Mouse (Mus musculus): Measurements from ENCODE around the gene Nudt8. TPM values are rescaled to one million over a fixed set of nuclear protein-coding genes. Genes with fewer than 3 reads are reported as not detected.

Gene Nudt8
- polyA plus RNA-seq, 1 experiment: 17.5 TPM

GRCm38 (mm10) chr19:4001752-4002151 is 1.4 kb downstream of the Nudt8 start:
- no peak for DNase-seq (ENCODE audit: low read depth)
- TF ChIP-seq CTCF (IDR thresholded peaks at IDR 0.05; ENCODE audit: borderline replicate concordance, extremely low read depth, insufficient read depth, insufficient read length): no peak
- TF ChIP-seq POLR2A (IDR thresholded peaks at IDR 0.05; ENCODE audit: borderline replicate concordance, extremely low read depth, insufficient read depth, insufficient read length, poor library complexity, severe bottlenecking): no peak

GRCm38 (mm10) chr19:4003112-4003511 is 2.7 kb downstream of the Nudt8 start, which contains the start of gene Doc2g:
Gene Doc2g, plus strand, starts transcription at chr19:4003313.
- TF ChIP-seq POLR2A (IDR thresholded peaks at IDR 0.05; ENCODE audit: borderline replicate concordance, extremely low read depth, insufficient read depth, insufficient read length, poor library complexity, severe bottlenecking) (no peak), CTCF (IDR thresholded peaks at IDR 0.05; ENCODE audit: borderline replicate concordance, extremely low read depth, insufficient read depth, insufficient read length) (no peak)
- no peak for DNase-seq (ENCODE audit: low read depth)

- no peak for TF ChIP-seq CTCF (IDR thresholded peaks at IDR 0.05; ENCODE audit: borderline replicate concordance, extremely low read depth, insufficient read depth, insufficient read length)
- no peak for TF ChIP-seq POLR2A (IDR thresholded peaks at IDR 0.05; ENCODE audit: borderline replicate concordance, extremely low read depth, insufficient read depth, insufficient read length, poor library complexity, severe bottlenecking)
These were observed 3.3 kb downstream of the Nudt8 start for GRCm38 (mm10) chr19:4003641-4004040.

DNA sequence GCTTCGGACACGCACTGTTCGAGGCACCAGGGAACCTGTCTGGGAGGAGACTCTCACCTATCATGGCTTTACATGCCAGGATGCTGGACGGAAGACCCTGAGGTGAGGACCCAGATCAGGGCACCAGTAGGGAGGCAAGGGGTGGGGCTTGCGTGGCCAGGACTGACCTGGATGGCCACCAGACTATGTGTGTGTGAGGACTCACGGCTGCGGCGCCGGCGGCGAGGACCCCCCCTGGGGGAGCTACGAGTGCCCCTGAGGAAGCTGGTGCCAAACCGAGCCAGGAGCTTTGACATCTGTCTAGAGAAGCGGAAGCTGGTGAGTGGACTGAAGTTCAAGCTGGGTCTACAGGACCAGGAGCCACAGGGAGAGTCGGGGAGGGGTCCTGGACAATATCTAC is 4.0 kb downstream of the Nudt8 start:
- no peak for DNase-seq (ENCODE audit: low read depth)

More at GRCm38 (mm10) chr19:4003641-4004040, 3.3 kb downstream of the Nudt8 start:
- no peak for DNase-seq (ENCODE audit: low read depth)

GRCm38 (mm10) chr19:4005091-4005490 is 4.7 kb downstream of the Nudt8 start:
- no peak for TF ChIP-seq CTCF (IDR thresholded peaks at IDR 0.05; ENCODE audit: borderline replicate concordance, extremely low read depth, insufficient read depth, insufficient read length)
- TF ChIP-seq POLR2A (IDR thresholded peaks at IDR 0.05; ENCODE audit: borderline replicate concordance, extremely low read depth, insufficient read depth, insufficient read length, poor library complexity, severe bottlenecking): no peak
- DNase-seq (ENCODE audit: low read depth): no peak

More for the DNA sequence above, 4.0 kb downstream of the Nudt8 start:
- no peak for TF ChIP-seq POLR2A (IDR thresholded peaks at IDR 0.05; ENCODE audit: borderline replicate concordance, extremely low read depth, insufficient read depth, insufficient read length, poor library complexity, severe bottlenecking)

GRCm38 (mm10) chr19:4005971-4006370 is 5.6 kb downstream of the Nudt8 start:
- TF ChIP-seq POLR2A (IDR thresholded peaks at IDR 0.05; ENCODE audit: borderline replicate concordance, extremely low read depth, insufficient read depth, insufficient read length, poor library complexity, severe bottlenecking) (no peak), CTCF (IDR thresholded peaks at IDR 0.05; ENCODE audit: borderline replicate concordance, extremely low read depth, insufficient read depth, insufficient read length) (no peak)
- no peak for DNase-seq (ENCODE audit: low read depth)

- no peak for TF ChIP-seq POLR2A (IDR thresholded peaks at IDR 0.05; ENCODE audit: borderline replicate concordance, extremely low read depth, insufficient read depth, insufficient read length, poor library complexity, severe bottlenecking)
- TF ChIP-seq CTCF (IDR thresholded peaks at IDR 0.05; ENCODE audit: borderline replicate concordance, extremely low read depth, insufficient read depth, insufficient read length): no peak
- DNase-seq (ENCODE audit: low read depth): no peak
These were observed 10.7 kb downstream of the Nudt8 start for GRCm38 (mm10) chr19:4011086-4011485.

DNA sequence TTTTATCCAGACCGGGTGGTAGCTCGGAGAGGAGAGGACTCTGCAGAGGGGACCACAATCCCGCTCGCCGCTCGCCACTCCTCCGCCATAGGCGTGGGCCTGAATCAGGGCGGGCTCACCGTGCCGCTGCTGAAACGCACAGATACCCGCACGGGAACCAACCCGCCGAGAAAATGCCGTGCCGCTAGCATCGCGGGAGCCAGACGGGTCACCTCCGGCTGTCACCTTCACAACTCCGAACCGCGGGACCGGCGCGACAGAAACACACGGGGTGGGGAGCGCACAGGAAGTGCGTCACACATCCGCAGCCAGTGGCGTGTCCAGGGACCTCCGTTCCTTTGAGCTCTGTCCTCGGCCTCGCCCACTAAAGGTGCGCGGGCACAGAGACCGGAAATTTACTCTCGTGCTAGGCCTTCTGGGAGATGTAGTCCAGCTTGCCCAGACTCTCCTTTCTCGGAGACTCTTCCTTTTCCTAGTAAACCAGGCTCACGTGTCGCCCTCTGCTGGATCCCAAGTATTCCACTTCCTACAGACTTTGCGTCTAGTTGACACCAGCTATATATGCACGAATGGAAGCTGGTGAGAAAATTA is 12.1 kb downstream of the Nudt8 start, which contains the start of gene Ndufv1:
Gene Ndufv1, minus strand, starts transcription at position 375 of the 591 bp plus-strand sequence.
- peak; percentile 100 for DNase-seq (ENCODE audit: low read depth)
- TF ChIP-seq POLR2A (IDR thresholded peaks at IDR 0.05; ENCODE audit: borderline replicate concordance, extremely low read depth, insufficient read depth, insufficient read length, poor library complexity, severe bottlenecking): peak; percentile 32; the same call in 1 of the 2 replicates
- peak; percentile 83; the same call in 1 of the 2 replicates for TF ChIP-seq CTCF (IDR thresholded peaks at IDR 0.05; ENCODE audit: borderline replicate concordance, extremely low read depth, insufficient read depth, insufficient read length)

GRCm38 (mm10) chr19:4013066-4013465 is 12.7 kb downstream of the Nudt8 start:
- TF ChIP-seq POLR2A (IDR thresholded peaks at IDR 0.05; ENCODE audit: borderline replicate concordance, extremely low read depth, insufficient read depth, insufficient read length, poor library complexity, severe bottlenecking) (no peak), CTCF (IDR thresholded peaks at IDR 0.05; ENCODE audit: borderline replicate concordance, extremely low read depth, insufficient read depth, insufficient read length) (no peak)
- no peak for DNase-seq (ENCODE audit: low read depth)

GRCm38 (mm10) chr19:4014802-4015201 is 14.4 kb downstream of the Nudt8 start:
- TF ChIP-seq CTCF (IDR thresholded peaks at IDR 0.05; ENCODE audit: borderline replicate concordance, extremely low read depth, insufficient read depth, insufficient read length) (no peak), POLR2A (IDR thresholded peaks at IDR 0.05; ENCODE audit: borderline replicate concordance, extremely low read depth, insufficient read depth, insufficient read length, poor library complexity, severe bottlenecking) (no peak)
- DNase-seq (ENCODE audit: low read depth): no peak

DNA sequence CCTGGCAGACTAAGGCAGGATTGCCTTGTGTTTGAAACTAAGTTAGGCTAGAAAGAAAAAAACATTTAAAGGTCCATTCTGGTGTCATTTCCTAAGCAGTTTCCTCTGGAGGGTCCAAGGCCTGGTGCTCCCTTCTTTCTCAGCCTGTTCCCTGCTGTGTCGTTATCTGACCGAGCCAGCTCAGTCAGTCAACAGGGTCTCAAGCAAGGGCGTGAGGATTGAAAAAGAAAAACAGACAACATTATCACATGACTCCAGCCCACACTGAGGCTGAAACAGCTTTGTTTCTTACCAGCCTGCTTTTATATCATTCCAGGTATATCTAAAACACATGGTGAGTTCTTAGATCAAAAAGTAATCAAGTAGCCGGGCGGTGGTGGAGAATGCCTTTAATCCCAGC is 15.3 kb downstream of the Nudt8 start:
- DNase-seq (ENCODE audit: low read depth): no peak
- no peak for TF ChIP-seq POLR2A (IDR thresholded peaks at IDR 0.05; ENCODE audit: borderline replicate concordance, extremely low read depth, insufficient read depth, insufficient read length, poor library complexity, severe bottlenecking)
- no peak for TF ChIP-seq CTCF (IDR thresholded peaks at IDR 0.05; ENCODE audit: borderline replicate concordance, extremely low read depth, insufficient read depth, insufficient read length)

GRCm38 (mm10) chr19:4017921-4018587 is 17.7 kb downstream of the Nudt8 start:
- DNase-seq (ENCODE audit: low read depth): no peak
- TF ChIP-seq POLR2A (IDR thresholded peaks at IDR 0.05; ENCODE audit: borderline replicate concordance, extremely low read depth, insufficient read depth, insufficient read length, poor library complexity, severe bottlenecking) (no peak), CTCF (IDR thresholded peaks at IDR 0.05; ENCODE audit: borderline replicate concordance, extremely low read depth, insufficient read depth, insufficient read length) (no peak)
